Mouse (Mus musculus): Measurements from ENCODE around the gene Gm43517.

GRCm38 (mm10) chr12:49397443-49398162, 12.6 kb downstream of the Gm43517 start:
- no peak for TF ChIP-seq CTCF (IDR thresholded peaks at IDR 0.05)
- TF ChIP-seq POLR2A (IDR thresholded peaks at IDR 0.05; ENCODE audit: insufficient read depth, low read depth, low read length), result no peak
- no peak for TF ChIP-seq EP300 (IDR thresholded peaks at IDR 0.05; ENCODE audit: insufficient read depth, low read depth, low read length)
